Mouse (Mus musculus): ENCODE data around the gene Plcxd1. TPM values are rescaled to one million over a fixed set of nuclear protein-coding genes. Genes with fewer than 3 reads are reported as not detected.

The Plcxd1 gene
- polyA plus RNA-seq (2014; fragmentation: Illumina TruSeq; extraction: RNeasy Lipid Tissue Mini Kit (QIAGEN cat#74804); ENCODE audit: low read depth, low replicate concordance): 3.5 TPM

GRCm38 (mm10) chr5:110099656-110100580, at the start of gene Plcxd1:
Gene Plcxd1 (plus strand): TSS chr5:110099969.

GRCm38 (mm10) chr5:110072413-110072812, 27.4 kb upstream of the Plcxd1 start, which contains the start of gene Gm17655:
Gene Gm17655 (minus strand): TSS chr5:110072513.

GRCm38 (mm10) chr5:110094030-110094846, 5.5 kb upstream of the Plcxd1 start, which contains the start of gene Gm35315:
Gene Gm35315 (minus strand): TSS chr5:110094420.

GRCm38 (mm10) chr5:110107581-110108304, 8.0 kb downstream of the Plcxd1 start, which contains the start of gene Gtpbp6:
Gene Gtpbp6 (minus strand): TSS chr5:110108197.

GRCm38 (mm10) chr5:110109991-110110441, 10.2 kb downstream of the Plcxd1 start, which contains the start of gene Zfp605:
Gene Zfp605 (plus strand): TSS chr5:110110092.

GRCm38 (mm10) chr5:110135293-110136086, 35.7 kb downstream of the Plcxd1 start, which contains the start of gene Chfr:
Gene Chfr (plus strand): TSS chr5:110135842.

Other genes starting within 250 kb of the Plcxd1 start
- gene Gm15446, start 176.6 kb upstream of the Plcxd1 start, polyA plus RNA-seq (2014; fragmentation: Illumina TruSeq; extraction: RNeasy Lipid Tissue Mini Kit (QIAGEN cat#74804); ENCODE audit: low read depth, low replicate concordance): 12.3 TPM
- 34.7 TPM for gene Zfp932, start 103.4 kb upstream of the Plcxd1 start, polyA plus RNA-seq (2014; fragmentation: Illumina TruSeq; extraction: RNeasy Lipid Tissue Mini Kit (QIAGEN cat#74804); ENCODE audit: low read depth, low replicate concordance)
- 2.5 TPM for gene Gm17655, start 27.5 kb upstream of the Plcxd1 start, polyA plus RNA-seq (2014; fragmentation: Illumina TruSeq; extraction: RNeasy Lipid Tissue Mini Kit (QIAGEN cat#74804); ENCODE audit: low read depth, low replicate concordance)
- 1.4 TPM for gene Gm35315, start 5.5 kb upstream of the Plcxd1 start, polyA plus RNA-seq (2014; fragmentation: Illumina TruSeq; extraction: RNeasy Lipid Tissue Mini Kit (QIAGEN cat#74804); ENCODE audit: low read depth, low replicate concordance)
- 23.2 TPM for gene Gtpbp6, start 8.2 kb downstream of the Plcxd1 start, polyA plus RNA-seq (2014; fragmentation: Illumina TruSeq; extraction: RNeasy Lipid Tissue Mini Kit (QIAGEN cat#74804); ENCODE audit: low read depth, low replicate concordance)
- 5.6 TPM for gene Zfp605, start 10.1 kb downstream of the Plcxd1 start, polyA plus RNA-seq (2014; fragmentation: Illumina TruSeq; extraction: RNeasy Lipid Tissue Mini Kit (QIAGEN cat#74804); ENCODE audit: low read depth, low replicate concordance)
- 30.0 TPM for gene Chfr, start 35.9 kb downstream of the Plcxd1 start, polyA plus RNA-seq (2014; fragmentation: Illumina TruSeq; extraction: RNeasy Lipid Tissue Mini Kit (QIAGEN cat#74804); ENCODE audit: low read depth, low replicate concordance)
- gene Golga3, start 76.7 kb downstream of the Plcxd1 start, polyA plus RNA-seq (2014; fragmentation: Illumina TruSeq; extraction: RNeasy Lipid Tissue Mini Kit (QIAGEN cat#74804); ENCODE audit: low read depth, low replicate concordance): 20.7 TPM
- 20.8 TPM for gene Ankle2, start 131.0 kb downstream of the Plcxd1 start, polyA plus RNA-seq (2014; fragmentation: Illumina TruSeq; extraction: RNeasy Lipid Tissue Mini Kit (QIAGEN cat#74804); ENCODE audit: low read depth, low replicate concordance)
- 27.7 TPM for gene Pgam5, start 169.9 kb downstream of the Plcxd1 start, polyA plus RNA-seq (2014; fragmentation: Illumina TruSeq; extraction: RNeasy Lipid Tissue Mini Kit (QIAGEN cat#74804); ENCODE audit: low read depth, low replicate concordance)
- gene Pxmp2, start 186.2 kb downstream of the Plcxd1 start, polyA plus RNA-seq (2014; fragmentation: Illumina TruSeq; extraction: RNeasy Lipid Tissue Mini Kit (QIAGEN cat#74804); ENCODE audit: low read depth, low replicate concordance): 49.1 TPM
- 4.7 TPM for gene Pole, start 186.3 kb downstream of the Plcxd1 start, polyA plus RNA-seq (2014; fragmentation: Illumina TruSeq; extraction: RNeasy Lipid Tissue Mini Kit (QIAGEN cat#74804); ENCODE audit: low read depth, low replicate concordance)
- 37.7 TPM for gene P2rx2, start 243.2 kb downstream of the Plcxd1 start, polyA plus RNA-seq (2014; fragmentation: Illumina TruSeq; extraction: RNeasy Lipid Tissue Mini Kit (QIAGEN cat#74804); ENCODE audit: low read depth, low replicate concordance)
- 279 TPM for gene Lrcol1, start 244.8 kb downstream of the Plcxd1 start, polyA plus RNA-seq (2014; fragmentation: Illumina TruSeq; extraction: RNeasy Lipid Tissue Mini Kit (QIAGEN cat#74804); ENCODE audit: low read depth, low replicate concordance)